Mouse (Mus musculus) limb, embryonic 10.5 days (tissue): ENCODE measurements around the gene Gm20716. TPM values are rescaled to one million over a fixed set of nuclear protein-coding genes. Genes with fewer than 3 reads are reported as not detected.
A peak's percentile ranks its signal among the peaks of the same experiment; 100 is the strongest.

Experiments
- DNase-seq: peaks from one replicate; pipeline ENCODE4 v3.0.0-alpha.2; 2017; ENCODE audit warnings: low spot score
- H3K27ac ChIP-seq: fragments of 300-500 bp; sonication (generic); 2 replicates; pipeline ENCODE4 v1.5.1; 2016; ENCODE audit warnings: mild to moderate bottlenecking
- H3K27me3 ChIP-seq: fragments of 300-500 bp; sonication (generic); 2 replicates; pipeline ENCODE4 v1.6.1; 2016; ENCODE audit warnings: low read depth, mild to moderate bottlenecking; ENCODE audit not compliant: poor library complexity, severe bottlenecking
- H3K36me3 ChIP-seq: fragments of 300-500 bp; sonication (generic); 2 replicates; pipeline ENCODE4 v1.6.1; 2016; ENCODE audit warnings: mild to moderate bottlenecking, moderate library complexity
- H3K4me1 ChIP-seq: fragments of 300-500 bp; sonication (generic); 2 replicates; pipeline ENCODE4 v1.6.1; 2016
- H3K4me3 ChIP-seq: fragments of 300-500 bp; sonication (generic); 2 replicates; pipeline ENCODE4 v1.5.1; 2016; ENCODE audit warnings: mild to moderate bottlenecking, moderate library complexity
- H3K9me3 ChIP-seq: fragments of 300-500 bp; sonication (generic); replicated peaks from 2 replicates; pipeline ENCODE4 v1.6.1; 2016; ENCODE audit warnings: mild to moderate bottlenecking
- WGBS: fragments of 180-500 bp; shearing (Covaris S2); methylation state at CpG from one replicate; pipeline ENCODE4 v1.1.7; 2016; 5-methylcytosine and 5-hydroxymethylcytosine counted together
- polyA plus RNA-seq: library from polyadenylated mRNA; unstranded; fragments of >200 nt; fragmentation: Nextera tagmentation; extraction: Ambion mirVana; gene quantifications from 2 replicates; pipeline ENCODE4 v1.2.1, GENCODE M21; 2016

Gm20716 gene
- polyA plus RNA-seq, 1 experiment from 2014 or later = 22.2 TPM

- no peak for DNase-seq
- Histone ChIP-seq H3K9me3 (no peaks in the 10 kb centered on the region), H3K4me3 (no peak overlapping the region), H3K36me3 (no peaks in the 10 kb centered on the region), H3K4me1 (peaks cover 7% of the 10 kb centered on the region), H3K27ac (no peak overlapping the region), H3K27me3 (peaks cover 22% of the 10 kb centered on the region)
- WGBS = 81% methylated on average over 8 of the region's 8 CpGs
Observed at GRCm38 (mm10) chr2:168248167-168248855, 18.1 kb upstream of the Gm20716 start.

DNA sequence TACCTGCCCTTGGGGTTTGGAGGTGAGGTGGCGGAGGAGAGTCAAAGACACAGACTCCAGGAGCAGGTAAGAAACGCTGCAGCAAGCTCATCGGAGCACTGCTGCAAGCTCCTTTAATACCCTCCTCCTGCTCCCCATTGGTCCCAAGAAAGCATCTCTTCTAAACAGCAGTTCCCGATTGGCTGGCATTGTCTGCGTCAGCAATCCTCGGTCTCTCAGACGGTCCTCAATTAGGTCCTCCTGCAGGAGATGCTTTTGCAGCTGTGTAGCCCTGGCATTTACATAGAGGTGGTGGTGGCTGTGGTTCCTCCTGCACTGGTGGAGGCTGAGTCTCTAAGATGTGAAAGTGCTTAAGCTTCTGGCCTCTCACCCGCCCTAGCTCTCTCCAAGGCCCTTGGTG is 15.4 kb upstream of the Gm20716 start:
- Histone ChIP-seq H3K27ac (no peak overlapping the region), H3K36me3 (no peaks in the 10 kb centered on the region), H3K4me3 (no peak overlapping the region), H3K9me3 (no peaks in the 10 kb centered on the region), H3K4me1 (no peaks in the 10 kb centered on the region; the same call in 1 of the 2 replicates), H3K27me3 (peaks cover 11% of the 10 kb centered on the region; the same call in 1 of the 2 replicates)
- DNase-seq = no peak
- WGBS = 37% methylated on average over 8 of the region's 8 CpGs

- Histone ChIP-seq H3K4me3 (no peak overlapping the region), H3K27me3 (peaks cover 11% of the 10 kb centered on the region; the same call in 1 of the 2 replicates), H3K4me1 (no peaks in the 10 kb centered on the region; the same call in 1 of the 2 replicates), H3K27ac (no peak overlapping the region), H3K36me3 (no peaks in the 10 kb centered on the region), H3K9me3 (no peaks in the 10 kb centered on the region)
- 68% methylated on average over 4 of the region's 4 CpGs for WGBS
- DNase-seq = no peak
Observed at GRCm38 (mm10) chr2:168243278-168243677, 13.1 kb upstream of the Gm20716 start.

- H3K36me3 ChIP-seq = no peaks in the 10 kb centered on the region
- no peaks in the 10 kb centered on the region; the same call in 1 of the 2 replicates for H3K4me1 ChIP-seq
- no peak overlapping the region for H3K4me3 ChIP-seq
- H3K27ac ChIP-seq = no peak overlapping the region
- H3K9me3 ChIP-seq = no peaks in the 10 kb centered on the region
- H3K27me3 ChIP-seq = peaks cover 11% of the 10 kb centered on the region; the same call in 1 of the 2 replicates
- DNase-seq = no peak
Observed at GRCm38 (mm10) chr2:168242841-168243240, 12.7 kb upstream of the Gm20716 start.

DNA sequence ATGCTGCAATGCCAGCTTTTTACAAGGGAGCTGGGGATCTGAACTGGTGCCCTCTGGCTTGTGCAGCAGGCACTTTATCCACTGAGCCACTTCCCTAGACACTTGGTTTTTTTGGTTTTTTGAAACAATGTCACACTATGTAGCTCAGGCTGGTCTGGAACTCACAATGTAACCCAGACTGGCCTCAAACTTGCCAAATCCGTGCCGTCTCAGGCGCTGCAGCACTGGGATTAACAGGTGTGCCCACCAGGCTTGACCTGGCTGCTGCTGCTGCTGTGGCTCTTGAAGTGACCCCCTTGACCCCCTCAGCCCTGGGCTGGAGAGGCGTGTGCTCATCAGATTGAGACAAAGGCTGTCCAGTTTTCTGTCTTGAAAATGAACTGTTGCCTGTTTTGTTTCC is 8.2 kb upstream of the Gm20716 start:
- H3K9me3 ChIP-seq = no peaks in the 10 kb centered on the region
- H3K36me3 ChIP-seq = peaks cover 17% of the 10 kb centered on the region
- H3K27me3 ChIP-seq = no peaks in the 10 kb centered on the region
- no peaks in the 10 kb centered on the region for H3K4me1 ChIP-seq
- H3K4me3 ChIP-seq = no peak overlapping the region
- 85% methylated on average over 4 of the region's 4 CpGs for WGBS
- no peak overlapping the region for H3K27ac ChIP-seq
- no peak for DNase-seq

GRCm38 (mm10) chr2:168233286-168233685 is 3.1 kb upstream of the Gm20716 start:
- H3K9me3 ChIP-seq = no peaks in the 10 kb centered on the region
- H3K4me1 ChIP-seq = peaks cover 29% of the 10 kb centered on the region
- DNase-seq = no peak
- no peak overlapping the region for H3K27ac ChIP-seq
- no peaks in the 10 kb centered on the region for H3K27me3 ChIP-seq
- H3K4me3 ChIP-seq = no peak overlapping the region
- peaks cover 35% of the 10 kb centered on the region for H3K36me3 ChIP-seq
- WGBS = 90% methylated on average over 5 of the region's 5 CpGs

DNA sequence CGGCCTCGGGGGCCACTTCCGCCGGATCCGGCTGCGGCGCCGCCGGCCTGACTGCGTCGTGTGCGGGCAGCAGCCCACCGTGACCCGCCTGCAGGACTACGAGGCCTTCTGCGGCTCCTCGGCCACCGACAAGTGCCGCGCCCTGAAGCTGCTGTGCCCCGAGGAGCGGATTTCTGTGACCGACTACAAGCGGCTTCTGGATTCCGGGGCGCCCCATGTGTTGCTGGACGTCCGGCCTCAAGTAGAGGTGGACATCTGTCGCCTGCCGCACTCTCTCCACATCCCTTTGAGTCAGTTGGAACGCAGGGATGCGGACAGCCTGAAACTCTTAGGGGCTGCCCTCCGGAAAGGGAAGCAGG is 1.3 kb upstream of the Gm20716 start:
- H3K36me3 ChIP-seq = peaks cover 47% of the 10 kb centered on the region
- peak overlapping the region; percentile 97; the same call in 1 of the 2 replicates for H3K27ac ChIP-seq
- WGBS = 64% methylated on average over 33 of the region's 33 CpGs
- peaks cover 33% of the 10 kb centered on the region for H3K4me1 ChIP-seq
- H3K4me3 ChIP-seq = peak overlapping the region; percentile 100
- no peaks in the 10 kb centered on the region for H3K9me3 ChIP-seq
- H3K27me3 ChIP-seq = no peaks in the 10 kb centered on the region
- no peak for DNase-seq

GRCm38 (mm10) chr2:168230773-168231470 is 758 bp upstream of the Gm20716 start:
- peaks cover 53% of the 10 kb centered on the region for H3K36me3 ChIP-seq
- H3K27me3 ChIP-seq = no peaks in the 10 kb centered on the region
- peak overlapping the region; percentile 97 for H3K27ac ChIP-seq
- 5% methylated on average over 105 of the region's 105 CpGs for WGBS
- H3K4me3 ChIP-seq = peak overlapping the region; percentile 100
- peak; percentile 44 for DNase-seq
- peaks cover 33% of the 10 kb centered on the region for H3K4me1 ChIP-seq
- H3K9me3 ChIP-seq = no peaks in the 10 kb centered on the region

DNA sequence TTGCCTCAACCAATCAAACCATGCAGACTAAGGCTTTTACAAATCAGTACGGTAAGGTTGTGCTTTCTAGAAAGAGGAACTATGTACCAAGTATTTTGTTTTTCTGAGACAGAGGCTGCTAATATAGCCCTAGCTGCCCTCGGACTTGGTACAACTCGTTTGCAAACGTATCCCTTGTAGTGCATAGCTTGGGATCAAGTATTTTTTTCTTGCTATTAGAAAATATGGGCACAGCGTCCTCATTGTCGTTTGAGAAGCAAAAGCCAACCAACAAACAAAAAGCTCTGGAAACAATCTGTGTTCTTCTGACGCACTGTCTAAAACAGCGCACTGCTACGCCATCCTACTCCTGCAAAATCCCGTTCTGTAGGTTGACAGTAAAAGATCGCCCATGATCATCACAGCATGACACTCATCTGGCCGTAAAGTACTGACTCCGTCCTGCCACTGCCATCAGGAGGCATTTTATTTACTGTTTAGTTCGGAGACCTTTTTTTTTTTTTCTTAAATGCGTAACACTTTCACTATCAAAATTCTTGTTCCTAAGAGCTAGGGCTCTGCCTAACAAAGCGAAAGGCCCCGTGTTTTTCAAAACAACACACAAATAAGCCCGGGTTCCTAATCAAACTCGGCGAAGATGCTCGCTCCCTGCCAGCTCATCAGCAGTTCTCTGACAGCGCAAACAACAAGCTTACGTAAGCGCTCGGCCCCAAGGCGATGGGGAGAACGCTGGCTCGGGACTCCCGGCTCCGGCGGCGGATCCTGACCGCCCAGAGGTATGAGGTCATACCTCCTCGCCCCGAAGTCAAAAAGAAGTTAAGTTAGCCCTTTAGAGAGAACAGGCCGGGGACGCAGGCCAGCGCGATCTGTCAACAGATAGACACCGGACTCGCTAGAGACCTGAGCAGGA is 793 bp downstream of the Gm20716 start:
- WGBS = 21% methylated on average over 41 of the region's 41 CpGs
- Histone ChIP-seq H3K4me3 (peak overlapping the region; percentile 100), H3K4me1 (peaks cover 33% of the 10 kb centered on the region), H3K9me3 (no peaks in the 10 kb centered on the region), H3K27ac (peak overlapping the region; percentile 97), H3K36me3 (peaks cover 62% of the 10 kb centered on the region), H3K27me3 (no peaks in the 10 kb centered on the region)
- DNase-seq = peak; percentile 38

GRCm38 (mm10) chr2:168223326-168223725 is 6.8 kb downstream of the Gm20716 start:
- Histone ChIP-seq H3K4me1 (peaks cover 5% of the 10 kb centered on the region), H3K9me3 (no peaks in the 10 kb centered on the region), H3K27me3 (no peaks in the 10 kb centered on the region), H3K27ac (no peak overlapping the region), H3K4me3 (no peak overlapping the region), H3K36me3 (peaks cover 89% of the 10 kb centered on the region)
- no peak for DNase-seq
- WGBS = 94% methylated on average over 6 of the region's 6 CpGs

- WGBS = 57% methylated on average over 5 of the region's 5 CpGs
- no peak for DNase-seq
- Histone ChIP-seq H3K36me3 (peaks cover 99% of the 10 kb centered on the region), H3K27me3 (no peaks in the 10 kb centered on the region), H3K4me3 (no peak overlapping the region), H3K27ac (no peak overlapping the region), H3K4me1 (no peaks in the 10 kb centered on the region), H3K9me3 (no peaks in the 10 kb centered on the region)
Observed at GRCm38 (mm10) chr2:168213788-168214397, 16.3 kb downstream of the Gm20716 start.

DNA sequence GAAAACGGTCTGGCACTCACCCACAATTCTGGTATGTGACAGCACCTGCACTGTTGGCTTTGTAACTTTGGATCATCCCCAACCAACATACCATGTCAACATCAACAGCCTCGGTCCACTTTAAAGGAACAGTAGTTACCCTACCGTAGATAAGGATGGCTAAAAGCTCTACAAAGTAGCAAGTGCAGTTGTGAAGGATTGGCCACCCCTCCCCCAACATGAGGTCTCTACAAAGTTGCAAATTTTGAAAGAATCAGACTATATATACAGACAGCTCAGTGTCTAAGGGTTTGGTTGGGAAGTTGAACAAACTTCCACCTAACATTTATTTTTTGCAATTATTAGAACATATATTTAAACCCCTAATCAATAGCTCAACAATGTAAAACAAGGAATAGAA is 22.3 kb downstream of the Gm20716 start:
- peaks cover 20% of the 10 kb centered on the region for H3K4me1 ChIP-seq
- no peaks in the 10 kb centered on the region for H3K9me3 ChIP-seq
- H3K4me3 ChIP-seq = peak overlapping the region; percentile 99
- DNase-seq = no peak
- H3K36me3 ChIP-seq = peaks cover 78% of the 10 kb centered on the region
- WGBS = 96% methylated on average over 3 of the region's 3 CpGs
- H3K27me3 ChIP-seq = no peaks in the 10 kb centered on the region
- H3K27ac ChIP-seq = peak overlapping the region; percentile 100
